Comparison of ENCODE assay signal across 41 mouse cellular contexts in genomic region chr6:119227001-119227400, GRCm38 (mm10). TPM values are rescaled to one million over a fixed set of nuclear protein-coding genes. Genes with fewer than 3 reads are reported as not detected.
"Had no signal": no experiment of that assay in that cellular context is flagged by ENCODE, and none has a peak within 500 bp of the region (broad histone marks: within the 10 kb centered on the region; RNA-seq: fewer than 3 reads in every experiment).

No protein-coding gene starts in this region.

- DNase-seq: heart, postnatal 10 days; heart, postnatal 14 days; heart, postnatal 36 days; heart, postnatal 4 days; kidney, adult 11 months; kidney, adult 18-20 months; kidney, adult 2 months; kidney, adult 8-10 months; kidney, adult 9 months; kidney, postnatal 10 days; kidney, postnatal 14 days; kidney, postnatal 25 days; kidney, postnatal 36 days; kidney, postnatal 4 days; layer of hippocampus, adult 9-11 months; layer of hippocampus, postnatal 36 days had no signal

- H3K27ac ChIP-seq: heart, embryonic 10.5 days; heart, embryonic 13.5 days; heart, embryonic 15.5 days; hindbrain, embryonic 10.5 days; hindbrain, embryonic 12.5 days; hindbrain, embryonic 13.5 days; hindbrain, embryonic 14.5 days; hindbrain, embryonic 15.5 days; hindbrain, postnatal 0 days; intestine, embryonic 15.5 days; kidney, embryonic 15.5 days; kidney, postnatal 0 days; layer of hippocampus, adult 2 months had no signal

- H3K4me1 ChIP-seq: heart, embryonic 12.5 days; heart, embryonic 13.5 days; heart, embryonic 15.5 days; hindbrain, embryonic 10.5 days; intestine, embryonic 15.5 days; kidney, embryonic 15.5 days had no signal

- H3K9ac ChIP-seq: heart, embryonic 12.5 days; heart, embryonic 13.5 days; heart, embryonic 15.5 days; hindbrain, embryonic 12.5 days; hindbrain, embryonic 13.5 days; hindbrain, embryonic 14.5 days; hindbrain, embryonic 15.5 days; intestine, embryonic 15.5 days; kidney, embryonic 15.5 days had no signal

- H3K9me3 ChIP-seq: heart, embryonic 10.5 days; heart, embryonic 12.5 days; heart, embryonic 13.5 days; heart, embryonic 15.5 days; hindbrain, embryonic 10.5 days; hindbrain, embryonic 12.5 days; hindbrain, embryonic 13.5 days; hindbrain, embryonic 15.5 days; intestine, embryonic 15.5 days; kidney, embryonic 15.5 days had no signal

- H3K27me3 ChIP-seq: heart, embryonic 15.5 days; hindbrain, embryonic 12.5 days; hindbrain, embryonic 13.5 days; hindbrain, embryonic 15.5 days; intestine, embryonic 15.5 days; kidney, embryonic 15.5 days had no signal

- H3K4me2 ChIP-seq: heart, embryonic 11.5 days; heart, embryonic 12.5 days; heart, embryonic 13.5 days; heart, embryonic 15.5 days; hindbrain, embryonic 12.5 days; hindbrain, embryonic 13.5 days; hindbrain, embryonic 14.5 days; hindbrain, embryonic 15.5 days; intestine, embryonic 15.5 days; kidney, embryonic 15.5 days had no signal

- H3K4me3 ChIP-seq: heart, embryonic 10.5 days; heart, embryonic 12.5 days; heart, embryonic 13.5 days; heart, embryonic 15.5 days; hindbrain, embryonic 10.5 days; hindbrain, embryonic 12.5 days; hindbrain, embryonic 13.5 days; hindbrain, embryonic 15.5 days; intestine, embryonic 15.5 days; kidney, embryonic 15.5 days; layer of hippocampus, adult 2 months had no signal

- ATAC-seq: hindbrain, embryonic 16.5 days; hindbrain, postnatal 0 days; inflammation-experienced regulatory T-cells, adult 6 months; intestine, embryonic 15.5 days; intestine, embryonic 16.5 days; intestine, postnatal 0 days had no signal

- H3K36me3 ChIP-seq: heart, embryonic 10.5 days; heart, embryonic 12.5 days; heart, embryonic 13.5 days; heart, embryonic 15.5 days; hindbrain, embryonic 15.5 days; intestine, embryonic 15.5 days had no signal

RNA-seq across cellular contexts. Expression of gene Cacna2d4, which starts 9.3 kb away (rescaled TPM):
- total RNA-seq: heart, postnatal 10 days; heart, postnatal 36 days; heart, postnatal 4 days had no signal
- polyA plus RNA-seq: heart, embryonic 10.5 days; heart, embryonic 11.5 days; heart, embryonic 12.5 days; heart, embryonic 13.5 days; heart, embryonic 14.5 days; heart, embryonic 15.5 days; heart, postnatal 0 days; intestine, embryonic 14.5 days; kidney, embryonic 14.5 days; kidney, embryonic 16.5 days; kidney, postnatal 0 days had no signal

RNA-seq across cellular contexts. Expression of gene Cacna1c, which starts 30.8 kb away (rescaled TPM):
- total RNA-seq: hematopoietic stem cell, adult 5-6 weeks had no signal
